Mouse (Mus musculus) heart, embryonic 12.5 days (tissue): ENCODE results near the gene Gm43738. TPM values are rescaled to one million over a fixed set of nuclear protein-coding genes. Genes with fewer than 3 reads are reported as not detected.

Source experiments
- polyA plus RNA-seq: library from polyadenylated mRNA; unstranded; fragments of >200 nt; fragmentation: Nextera tagmentation; extraction: Ambion mirVana; gene quantifications from 2 replicates; pipeline ENCODE4 v1.2.1, GENCODE M21; 2016

The Gm43738 gene
- polyA plus RNA-seq, 1 experiment from 2014 or later, result not detected

Other genes with a start within 250 kb of the Gm43738 start
- gene Msto1, start 187.1 kb downstream of the Gm43738 start, polyA plus RNA-seq, result 48.9 and 52.4 TPM in 2 replicates
- gene Ash1l, start 150.5 kb downstream of the Gm43738 start, polyA plus RNA-seq, result 15.9 and 17.2 TPM in 2 replicates
- gene Dap3, start 149.9 kb downstream of the Gm43738 start, polyA plus RNA-seq, result 141 and 146 TPM in 2 replicates
- gene Rusc1, start 7.8 kb downstream of the Gm43738 start, polyA plus RNA-seq, result 10.1 and 10.5 TPM in 2 replicates
- gene Fdps, start 860 bp upstream of the Gm43738 start, polyA plus RNA-seq, result 130 and 136 TPM in 2 replicates
- gene Pklr, start 35.0 kb upstream of the Gm43738 start, polyA plus RNA-seq, result 1.7 and 2.8 TPM in 2 replicates
- gene Hcn3, start 59.1 kb upstream of the Gm43738 start, polyA plus RNA-seq, result 0.45 and 0.65 TPM in 2 replicates
- 24.6 and 24.8 TPM in 2 replicates for gene Clk2, start 63.7 kb upstream of the Gm43738 start, polyA plus RNA-seq
- 88.8 and 92.5 TPM in 2 replicates for gene Scamp3, start 76.4 kb upstream of the Gm43738 start, polyA plus RNA-seq
- 15.4 and 15.6 TPM in 2 replicates for gene Fam189b, start 82.0 kb upstream of the Gm43738 start, polyA plus RNA-seq
- gene Gba, start 101.8 kb upstream of the Gm43738 start, polyA plus RNA-seq, result 37.1 and 38.0 TPM in 2 replicates
- gene Thbs3, start 114.1 kb upstream of the Gm43738 start, polyA plus RNA-seq, result 16.2 and 18.7 TPM in 2 replicates
- 123 and 127 TPM in 2 replicates for gene Mtx1, start 126.0 kb upstream of the Gm43738 start, polyA plus RNA-seq
- gene Muc1, start 128.0 kb upstream of the Gm43738 start, polyA plus RNA-seq, result 0.48 TPM in 1 of 2 replicates, not detected in the other
- 243 and 262 TPM in 2 replicates for gene Krtcap2, start 144.9 kb upstream of the Gm43738 start, polyA plus RNA-seq
- 0.89 and 1.1 TPM in 2 replicates for gene Trim46, start 145.2 kb upstream of the Gm43738 start, polyA plus RNA-seq
- gene Dpm3, start 158.3 kb upstream of the Gm43738 start, polyA plus RNA-seq, result 65.1 and 79.2 TPM in 2 replicates
- 40.9 and 42.9 TPM in 2 replicates for gene Slc50a1, start 169.5 kb upstream of the Gm43738 start, polyA plus RNA-seq
- 27.0 and 31.0 TPM in 2 replicates for gene Efna1, start 180.0 kb upstream of the Gm43738 start, polyA plus RNA-seq
- 1.3 TPM in 2 replicates for gene Efna3, start 221.9 kb upstream of the Gm43738 start, polyA plus RNA-seq
- 8.7 and 10.6 TPM in 2 replicates for gene Efna4, start 236.9 kb upstream of the Gm43738 start, polyA plus RNA-seq
- 47.2 and 55.5 TPM in 2 replicates for gene Adam15, start 248.9 kb upstream of the Gm43738 start, polyA plus RNA-seq